Mouse (Mus musculus) adrenal gland, adult 18-20 months (tissue): Measurements from ENCODE around the gene Dnajb12. TPM values are rescaled to one million over a fixed set of nuclear protein-coding genes. Genes with fewer than 3 reads are reported as not detected.

ENCODE experiments used
- DNase-seq, 2 experiments: peaks; one replicate each; pipeline ENCODE4 v3.0.0; 2021 to 2022; ENCODE audit warnings: low spot score in 2 of 2
- total RNA-seq, 2 experiments: library from RNA; stranded (reverse); gene quantifications; 1 replicate in 1 of 2; 2 replicates in 1 of 2; pipeline ENCODE4 v1.2.3; 2021

Dnajb12 gene
- total RNA-seq, 2 experiments from 2014 or later = 43.8 to 55.0 TPM

GRCm38 (mm10) chr10:59895460-59896186 is 16.3 kb downstream of the Dnajb12 start:
- no peak for DNase-seq

GRCm38 (mm10) chr10:59896211-59896610 is 16.9 kb downstream of the Dnajb12 start:
- no peak for DNase-seq

GRCm38 (mm10) chr10:59896911-59897331 is 17.6 kb downstream of the Dnajb12 start:
- peak in 1 of 2 experiments; percentile 59 for DNase-seq

DNA sequence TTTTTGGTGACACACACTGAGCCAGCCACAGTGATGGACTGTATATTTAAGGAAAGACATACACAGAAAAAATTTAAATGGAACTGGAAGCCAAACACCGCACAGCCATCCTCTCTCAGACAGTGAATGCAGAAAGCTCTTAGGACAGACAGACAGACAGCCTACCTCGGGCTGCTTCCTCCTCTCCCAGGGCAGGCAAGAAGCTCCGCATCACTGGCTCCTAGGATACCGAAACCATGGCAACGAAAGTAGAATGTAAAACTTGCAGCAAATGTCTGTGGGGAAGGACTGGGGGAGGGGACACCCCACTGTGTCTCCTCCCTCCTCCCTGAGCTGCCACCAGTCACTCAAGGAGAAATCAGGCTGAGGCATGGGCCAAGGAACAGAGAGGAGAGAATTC is 18.2 kb downstream of the Dnajb12 start:
- DNase-seq = no peak

DNA sequence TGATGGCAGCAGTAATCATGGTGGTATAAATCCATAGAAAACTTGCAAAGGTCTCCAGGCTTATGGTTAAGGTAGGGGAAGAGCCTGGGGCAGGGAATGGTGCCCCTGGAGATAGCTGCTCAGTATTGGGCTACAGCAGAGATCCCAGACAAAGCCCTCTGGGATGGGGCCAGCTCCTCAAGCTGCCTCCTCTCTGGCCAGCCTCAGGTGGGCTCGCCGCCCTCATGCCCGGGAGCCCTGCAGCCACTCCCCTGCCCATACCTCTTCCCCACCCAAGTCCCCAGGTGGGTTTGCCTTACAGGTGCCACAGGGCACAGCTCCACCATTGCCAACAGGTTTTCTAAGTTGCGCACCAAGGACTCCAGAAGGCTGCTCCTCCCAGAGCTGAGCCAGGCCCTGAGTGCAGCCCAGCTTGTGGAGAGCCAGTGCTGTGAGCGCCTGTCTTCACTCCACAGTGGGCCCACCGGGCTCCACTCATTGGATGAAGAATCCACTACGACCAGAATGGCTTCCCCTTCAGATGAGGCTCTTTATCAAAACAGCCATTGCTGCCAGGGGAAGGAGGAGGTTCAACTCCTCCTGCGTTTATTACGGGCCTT is 18.9 kb downstream of the Dnajb12 start:
- no peak for DNase-seq

GRCm38 (mm10) chr10:59898935-59899334 is 19.6 kb downstream of the Dnajb12 start:
- DNase-seq = no peak

DNA sequence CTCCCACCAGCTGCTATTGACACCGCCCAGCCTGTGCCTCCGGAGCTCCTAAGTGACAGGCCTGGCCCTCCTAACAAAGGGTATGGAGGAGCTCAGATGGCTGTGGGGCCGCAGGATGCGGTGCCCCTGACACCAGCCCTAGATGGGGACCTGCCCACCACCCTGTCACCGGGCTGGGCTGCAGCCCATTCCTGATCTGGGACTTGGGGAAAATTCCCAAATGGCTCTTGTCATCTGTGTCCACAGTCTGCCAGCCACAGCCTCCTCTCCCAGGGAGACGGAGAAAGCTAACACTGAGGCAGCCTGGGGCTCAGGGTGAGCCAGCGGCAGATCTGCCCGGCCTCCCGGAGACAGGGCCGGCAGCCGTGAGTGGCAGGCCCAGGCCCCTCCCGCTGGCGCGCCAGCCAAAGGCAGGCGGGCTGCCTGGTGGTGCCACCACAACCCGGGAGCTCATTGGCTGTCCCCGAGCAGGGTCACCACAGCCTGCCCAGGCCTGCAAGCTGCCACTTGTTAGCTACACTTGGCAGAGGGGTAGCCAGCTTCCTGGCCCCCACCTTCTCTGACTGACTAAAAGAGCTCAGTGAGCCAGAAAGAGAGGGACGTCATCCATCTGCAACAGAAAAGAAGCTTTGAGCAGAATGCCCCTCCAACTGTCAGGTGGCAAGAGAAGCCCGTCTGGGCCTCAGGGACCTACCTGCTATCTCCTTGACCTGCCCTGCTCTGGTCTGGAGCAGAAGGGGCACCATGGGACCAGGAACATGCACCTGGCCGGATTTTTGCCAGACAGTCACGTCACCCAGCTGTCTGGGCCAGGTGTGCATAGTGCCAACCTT is 20.2 kb downstream of the Dnajb12 start:
- DNase-seq = peak; percentile 83 to 85

- no peak for DNase-seq
Observed at GRCm38 (mm10) chr10:59900174-59900435, 20.7 kb downstream of the Dnajb12 start.

DNA sequence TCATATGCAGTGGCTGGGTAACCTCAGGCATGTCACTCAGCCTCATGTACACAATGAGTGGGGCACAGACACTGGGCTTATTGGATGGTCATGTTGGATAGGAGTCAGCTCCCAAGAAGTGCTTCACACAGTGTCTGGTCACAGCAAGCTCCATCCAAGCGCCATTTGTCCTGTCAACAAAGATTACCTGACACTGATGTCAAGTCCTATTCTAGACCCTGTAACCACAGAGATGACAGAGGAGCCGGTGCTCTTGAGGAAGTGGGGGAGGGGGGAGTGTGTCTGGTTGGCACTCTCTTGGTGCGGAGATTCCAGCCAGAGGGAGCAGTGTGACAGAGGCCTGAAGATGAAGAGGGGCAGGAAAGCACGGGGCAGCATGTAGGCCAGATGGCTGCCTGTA is 21.6 kb downstream of the Dnajb12 start:
- no peak for DNase-seq

DNA sequence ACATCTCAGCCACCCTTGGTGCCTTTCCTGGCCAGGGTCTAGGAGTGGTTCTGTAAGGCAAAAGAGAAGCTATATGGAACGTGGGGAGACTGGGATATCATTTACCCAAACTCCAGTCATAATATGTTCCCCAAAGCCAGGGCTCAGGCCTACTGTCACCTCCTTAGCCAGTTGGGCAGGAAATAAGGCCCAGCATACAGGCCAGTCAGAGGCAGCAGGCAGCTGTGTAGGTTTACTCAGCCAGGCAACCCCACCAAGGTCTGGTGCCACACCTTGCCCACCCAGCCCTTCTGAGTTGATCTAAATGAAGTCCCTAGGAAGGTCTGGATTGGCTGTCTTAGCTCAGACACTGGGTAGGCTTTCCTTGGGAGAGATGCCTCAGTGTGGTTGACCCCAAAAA is 22.1 kb downstream of the Dnajb12 start:
- DNase-seq = no peak

DNA sequence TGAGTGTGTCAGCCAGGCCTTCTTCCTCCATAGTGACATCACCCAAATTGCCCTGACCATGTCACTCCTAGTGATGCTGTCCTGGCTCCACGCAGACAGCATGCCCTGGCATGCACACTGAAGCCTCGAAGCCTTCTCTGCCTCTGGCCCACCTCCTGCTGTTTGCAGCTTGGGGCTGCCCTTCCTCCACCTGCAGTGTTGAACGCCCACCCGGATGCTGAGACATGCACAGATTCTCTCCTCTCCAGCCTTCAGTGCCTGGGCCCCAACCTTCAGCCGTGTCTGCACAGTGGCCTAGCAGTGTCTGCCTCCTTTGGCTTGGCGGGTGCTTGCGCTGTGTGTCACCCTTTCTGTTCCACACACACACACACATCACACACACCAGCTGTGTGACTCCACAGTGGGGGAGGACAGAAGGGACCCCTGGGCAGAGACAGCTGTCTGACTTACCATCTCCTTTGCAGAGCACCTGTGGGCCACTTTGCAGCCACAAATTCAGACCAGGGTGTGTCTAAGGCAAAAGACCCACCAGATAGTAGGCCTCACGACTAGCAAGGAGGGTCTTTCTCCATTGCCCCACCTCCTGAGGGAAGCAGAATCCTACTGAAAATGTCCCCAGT is 22.7 kb downstream of the Dnajb12 start:
- no peak for DNase-seq

- no peak for DNase-seq
Observed at GRCm38 (mm10) chr10:59902606-59902990, 23.2 kb downstream of the Dnajb12 start.

- DNase-seq = no peak
Observed at GRCm38 (mm10) chr10:59903170-59903569, 23.8 kb downstream of the Dnajb12 start.

GRCm38 (mm10) chr10:59907080-59907609 is 27.8 kb downstream of the Dnajb12 start:
- no peak for DNase-seq

- peak in 1 of 2 experiments; percentile 41 for DNase-seq
Observed at GRCm38 (mm10) chr10:59907695-59908299, 28.4 kb downstream of the Dnajb12 start.

- DNase-seq = no peak
Observed at GRCm38 (mm10) chr10:59908776-59909315, 29.5 kb downstream of the Dnajb12 start.

DNA sequence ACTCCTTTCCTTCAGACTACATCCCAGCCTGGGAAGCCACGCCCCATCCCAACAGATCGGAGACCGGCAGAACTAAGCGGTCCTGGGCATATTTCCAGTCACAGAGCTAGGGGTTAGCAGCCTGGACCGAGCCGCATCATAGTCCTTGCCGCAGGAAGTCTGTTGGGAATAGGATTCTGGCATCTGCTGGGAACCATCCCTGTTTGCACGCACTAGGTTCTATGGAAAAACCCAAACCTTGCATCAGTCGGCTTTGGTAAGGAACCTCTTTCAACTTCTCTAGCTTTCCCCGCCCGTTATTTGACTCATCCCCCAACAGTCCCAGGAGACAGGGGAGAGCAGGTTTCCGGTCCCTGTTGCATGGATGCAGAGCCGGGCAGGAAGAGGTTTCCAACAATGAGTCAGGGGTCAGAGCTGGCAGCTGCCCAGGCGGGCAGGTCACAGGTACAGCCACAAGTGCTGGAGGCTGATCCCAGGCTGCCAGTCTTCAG is 30.0 kb downstream of the Dnajb12 start:
- DNase-seq = peak; percentile 61

- DNase-seq = no peak
Observed at GRCm38 (mm10) chr10:59911091-59911490, 31.7 kb downstream of the Dnajb12 start.

DNA sequence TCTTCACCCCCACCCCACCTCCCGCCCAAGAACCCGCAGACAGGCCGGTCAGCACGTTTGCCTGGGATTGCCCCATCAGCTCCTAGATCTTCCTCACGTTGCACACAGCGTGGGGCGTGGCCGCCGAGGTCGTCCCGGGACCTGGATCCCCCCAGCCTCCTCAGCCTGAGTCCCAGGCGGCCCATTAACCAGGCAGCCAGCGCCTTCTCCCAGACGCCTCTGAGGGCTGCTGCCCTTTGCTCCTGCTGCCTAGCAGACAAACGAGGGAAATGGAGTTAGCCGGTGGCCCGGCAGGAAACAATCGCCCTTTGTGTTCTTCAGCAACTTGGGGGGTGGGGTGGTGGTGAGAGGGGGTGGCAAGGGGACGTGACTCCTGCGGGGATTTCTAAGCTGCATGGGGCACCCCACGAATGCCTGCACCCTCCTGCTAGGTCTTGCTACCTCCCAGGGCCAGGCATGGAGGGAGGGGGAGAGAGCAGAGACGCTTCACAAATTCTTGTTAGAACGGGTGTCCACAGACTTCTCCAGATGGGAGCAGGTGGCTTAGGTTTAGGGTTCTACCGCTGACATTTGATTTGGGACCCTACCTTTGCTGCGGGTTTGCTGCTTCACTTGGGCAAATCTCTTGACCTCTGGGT is 32.3 kb downstream of the Dnajb12 start:
- peak in 1 of 2 experiments; percentile 39 for DNase-seq
